Mouse (Mus musculus): ENCODE data around the gene Ddx47.

Ddx47 gene

GRCm38 (mm10) chr6:135070347-135070746 lies 58.9 kb downstream of the Ddx47 start:
- DNase-seq (ENCODE audit: low spot score): no peak

All from layer of hippocampus, adult 9-10 months (tissue).